Mouse (Mus musculus): ENCODE measurements around the gene Snx29. TPM values are rescaled to one million over a fixed set of nuclear protein-coding genes. Genes with fewer than 3 reads are reported as not detected.

Gene Snx29
- polyA plus RNA-seq, 1 experiment from 2014 or later: 10.0 TPM

GRCm38 (mm10) chr16:11303741-11304140 is 19.0 kb upstream of the Snx29 start:
- no peak overlapping the region for H3K27ac ChIP-seq (ENCODE audit: low read depth, low read length)
- no peaks in the 10 kb centered on the region for H3K36me3 ChIP-seq (ENCODE audit: control insufficient read depth, insufficient read depth, low read length)
- H3K4me2 ChIP-seq: no peak overlapping the region
- H3K27me3 ChIP-seq (ENCODE audit: control insufficient read depth, insufficient read depth, low read length): no peaks in the 10 kb centered on the region
- ATAC-seq (ENCODE audit: low FRiP score): no peak
- H3K4me3 ChIP-seq (ENCODE audit: low read depth, low read length): no peak overlapping the region
- no peak for DNase-seq (ENCODE audit: low spot score, missing footprints)
- H3K9ac ChIP-seq (ENCODE audit: low read length): no peak overlapping the region
- H3K4me1 ChIP-seq (ENCODE audit: control insufficient read depth, insufficient read depth, low read length): no peaks in the 10 kb centered on the region
- H3K9me3 ChIP-seq (ENCODE audit: control insufficient read depth, low read length): no peaks in the 10 kb centered on the region

- WGBS: 90% methylated on average over 2 of the region's 2 CpGs
Observed at GRCm38 (mm10) chr16:11305531-11305930, 17.2 kb upstream of the Snx29 start.

GRCm38 (mm10) chr16:11313512-11313911 is 9.2 kb upstream of the Snx29 start, which contains the start of gene Tnfrsf17:
Gene Tnfrsf17, plus strand, starts transcription at chr16:11313812.
- WGBS: 69% methylated on average over 7 of the region's 7 CpGs
- H3K36me3 ChIP-seq (ENCODE audit: control insufficient read depth, insufficient read depth, low read length): no peaks in the 10 kb centered on the region
- ATAC-seq (ENCODE audit: low FRiP score): no peak

More at GRCm38 (mm10) chr16:11305531-11305930, 17.2 kb upstream of the Snx29 start:
- ATAC-seq (ENCODE audit: low FRiP score): no peak
- Histone ChIP-seq H3K9me3 (ENCODE audit: control insufficient read depth, low read length) (no peaks in the 10 kb centered on the region), H3K4me3 (ENCODE audit: low read depth, low read length) (no peak overlapping the region), H3K4me1 (ENCODE audit: control insufficient read depth, insufficient read depth, low read length) (no peaks in the 10 kb centered on the region), H3K36me3 (ENCODE audit: control insufficient read depth, insufficient read depth, low read length) (no peaks in the 10 kb centered on the region), H3K4me2 (no peak overlapping the region), H3K27me3 (ENCODE audit: control insufficient read depth, insufficient read depth, low read length) (no peaks in the 10 kb centered on the region), H3K27ac (ENCODE audit: low read depth, low read length) (no peak overlapping the region), H3K9ac (ENCODE audit: low read length) (no peak overlapping the region)
- DNase-seq (ENCODE audit: low spot score, missing footprints): no peak

DNA sequence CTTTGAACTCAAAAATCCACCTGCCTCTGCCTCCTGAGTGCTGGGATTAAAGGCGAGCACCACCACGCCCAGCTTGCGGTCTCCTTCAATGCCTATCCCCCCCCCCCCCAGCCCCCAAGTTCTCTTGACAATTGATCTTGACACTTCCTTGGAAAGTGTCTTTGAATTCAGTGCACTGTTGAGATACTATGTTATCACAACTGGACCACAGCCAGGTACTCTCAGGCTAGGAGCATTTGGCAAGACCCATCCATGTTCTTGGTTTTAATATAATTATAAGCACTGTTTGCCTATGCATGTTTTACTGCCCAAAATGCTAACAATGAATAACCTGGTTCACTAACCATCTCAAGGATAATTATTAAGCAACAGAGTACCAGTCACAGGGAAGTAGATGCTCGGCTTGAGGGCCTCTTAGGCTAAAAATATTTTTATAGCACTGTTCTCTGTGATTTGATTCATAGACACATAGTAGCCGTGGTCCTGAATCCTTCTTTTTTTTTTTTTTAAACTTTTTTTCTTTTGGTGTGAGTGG is 6.9 kb upstream of the Snx29 start:
- WGBS: 77% methylated on average over 5 of the region's 5 CpGs
- no peak overlapping the region for H3K4me2 ChIP-seq
- H3K36me3 ChIP-seq (ENCODE audit: control insufficient read depth, insufficient read depth, low read length): no peaks in the 10 kb centered on the region
- H3K27ac ChIP-seq (ENCODE audit: low read depth, low read length): no peak overlapping the region
- H3K9ac ChIP-seq (ENCODE audit: low read length): no peak overlapping the region
- no peaks in the 10 kb centered on the region for H3K9me3 ChIP-seq (ENCODE audit: control insufficient read depth, low read length)
- no peaks in the 10 kb centered on the region for H3K4me1 ChIP-seq (ENCODE audit: control insufficient read depth, insufficient read depth, low read length)
- no peak overlapping the region for H3K4me3 ChIP-seq (ENCODE audit: low read depth, low read length)
- no peaks in the 10 kb centered on the region for H3K27me3 ChIP-seq (ENCODE audit: control insufficient read depth, insufficient read depth, low read length)
- ATAC-seq (ENCODE audit: low FRiP score): no peak
- DNase-seq (ENCODE audit: low spot score, missing footprints): no peak

More at GRCm38 (mm10) chr16:11313512-11313911, 9.2 kb upstream of the Snx29 start, which contains the start of gene Tnfrsf17:
- Histone ChIP-seq H3K27ac (ENCODE audit: low read depth, low read length) (no peak within 1 kb of the TSS), H3K4me3 (ENCODE audit: low read depth, low read length) (no peak within 1 kb of the TSS), H3K4me2 (no peak within 1 kb of the TSS), H3K27me3 (ENCODE audit: control insufficient read depth, insufficient read depth, low read length) (no peaks in the 10 kb centered on the region), H3K9me3 (ENCODE audit: control insufficient read depth, low read length) (no peaks in the 10 kb centered on the region), H3K9ac (ENCODE audit: low read length) (no peak within 1 kb of the TSS), H3K4me1 (ENCODE audit: control insufficient read depth, insufficient read depth, low read length) (no peaks in the 10 kb centered on the region)
- DNase-seq (ENCODE audit: low spot score, missing footprints): no peak

- no peaks in the 10 kb centered on the region for H3K36me3 ChIP-seq (ENCODE audit: control insufficient read depth, insufficient read depth, low read length)
- no peak overlapping the region for H3K9ac ChIP-seq (ENCODE audit: low read length)
- ATAC-seq (ENCODE audit: low FRiP score): no peak
- H3K9me3 ChIP-seq (ENCODE audit: control insufficient read depth, low read length): no peaks in the 10 kb centered on the region
- H3K4me2 ChIP-seq: no peak overlapping the region
- H3K27ac ChIP-seq (ENCODE audit: low read depth, low read length): no peak overlapping the region
- H3K27me3 ChIP-seq (ENCODE audit: control insufficient read depth, insufficient read depth, low read length): no peaks in the 10 kb centered on the region
- H3K4me1 ChIP-seq (ENCODE audit: control insufficient read depth, insufficient read depth, low read length): no peaks in the 10 kb centered on the region
- no peak overlapping the region for H3K4me3 ChIP-seq (ENCODE audit: low read depth, low read length)
- DNase-seq (ENCODE audit: low spot score, missing footprints): no peak
- WGBS: 68% methylated on average over 5 of the region's 5 CpGs
Observed at GRCm38 (mm10) chr16:11316748-11317147, 6.0 kb upstream of the Snx29 start.

- Histone ChIP-seq H3K27ac (ENCODE audit: low read depth, low read length) (no peak overlapping the region), H3K36me3 (ENCODE audit: control insufficient read depth, insufficient read depth, low read length) (no peaks in the 10 kb centered on the region), H3K4me3 (ENCODE audit: low read depth, low read length) (no peak overlapping the region), H3K4me1 (ENCODE audit: control insufficient read depth, insufficient read depth, low read length) (no peaks in the 10 kb centered on the region), H3K9me3 (ENCODE audit: control insufficient read depth, low read length) (no peaks in the 10 kb centered on the region), H3K27me3 (ENCODE audit: control insufficient read depth, insufficient read depth, low read length) (no peaks in the 10 kb centered on the region), H3K4me2 (no peak overlapping the region), H3K9ac (ENCODE audit: low read length) (no peak overlapping the region)
- DNase-seq (ENCODE audit: low spot score, missing footprints) (no peak), ATAC-seq (ENCODE audit: low FRiP score) (no peak)
- 67% methylated on average over 6 of the region's 6 CpGs for WGBS
Observed at GRCm38 (mm10) chr16:11317324-11317723, 5.4 kb upstream of the Snx29 start.

DNA sequence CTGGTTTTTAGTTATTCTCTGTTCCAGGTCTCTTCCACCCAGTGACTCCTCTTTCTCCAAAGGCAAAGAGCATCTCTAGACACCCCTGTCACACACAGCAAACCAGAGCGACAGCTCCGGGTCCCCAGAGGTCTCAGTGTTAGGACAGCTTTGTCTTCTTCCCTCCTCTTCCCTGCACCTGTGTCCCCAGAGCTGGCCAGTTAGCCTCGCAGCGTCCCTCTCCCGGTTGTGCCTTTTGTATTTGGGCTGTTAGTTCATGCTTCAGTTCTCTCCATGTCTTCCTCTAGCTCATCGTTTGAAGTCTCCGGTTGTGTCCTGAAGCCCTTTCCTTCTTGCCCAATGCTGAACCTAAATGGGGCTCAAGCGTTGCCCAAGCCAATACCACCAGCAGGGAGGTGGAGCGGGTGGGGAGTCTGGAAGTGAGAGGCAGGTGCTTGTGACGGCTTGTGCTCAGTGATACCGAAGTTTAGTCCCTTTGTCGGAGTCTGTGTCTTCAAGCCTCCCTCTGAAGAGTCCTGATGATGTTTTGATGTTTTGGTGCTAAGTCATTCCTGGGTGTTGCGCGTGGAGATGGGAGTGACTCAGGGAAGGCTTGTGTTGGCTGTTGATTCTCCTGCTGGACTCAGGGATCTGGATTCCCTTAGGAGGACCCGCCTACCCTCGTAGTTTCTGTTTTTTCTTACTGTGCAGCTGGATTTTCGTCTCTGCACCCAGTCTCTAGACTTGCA is 780 bp downstream of the Snx29 start:
- DNase-seq (ENCODE audit: low spot score, missing footprints): peak; percentile 92

DNA sequence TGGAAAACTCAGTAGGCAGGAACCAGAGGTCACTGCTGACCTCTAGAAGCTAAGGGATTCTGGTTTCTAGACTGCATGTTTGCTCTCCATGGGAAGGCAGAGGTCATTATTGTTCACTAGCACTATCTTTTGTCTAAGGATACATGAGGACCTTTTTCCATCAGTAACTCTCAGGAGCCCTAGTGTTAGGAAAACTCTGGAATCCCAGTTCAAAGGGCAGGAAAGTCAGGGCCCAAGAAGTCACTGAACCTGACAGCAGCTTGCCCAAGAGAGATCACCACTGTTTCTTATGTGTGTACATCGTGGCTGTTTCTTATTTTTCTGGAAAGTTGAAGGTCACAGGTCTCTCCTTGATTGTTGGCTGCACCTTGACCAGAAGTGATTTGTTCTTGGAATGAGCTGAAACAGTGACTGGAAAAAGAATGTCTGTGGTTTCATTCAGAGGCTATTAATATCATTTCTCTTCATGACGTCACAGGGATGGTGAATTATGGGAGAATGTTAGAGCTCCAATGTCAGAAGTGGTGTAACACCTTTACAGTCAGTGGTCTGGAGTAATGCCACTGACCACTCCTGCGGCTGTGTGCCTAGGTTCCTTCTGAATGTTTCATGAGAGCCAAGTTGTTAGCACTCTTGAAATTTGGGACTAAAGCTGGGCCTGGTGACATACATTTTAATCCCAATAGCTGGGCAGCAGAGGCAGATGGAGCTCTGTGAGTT is 7.5 kb downstream of the Snx29 start:
- Histone ChIP-seq H3K4me1 (ENCODE audit: control insufficient read depth, insufficient read depth, low read length) (no peaks in the 10 kb centered on the region), H3K9me3 (ENCODE audit: control insufficient read depth, low read length) (no peaks in the 10 kb centered on the region), H3K36me3 (ENCODE audit: control insufficient read depth, insufficient read depth, low read length) (no peaks in the 10 kb centered on the region), H3K9ac (ENCODE audit: low read length) (no peak overlapping the region), H3K4me3 (ENCODE audit: low read depth, low read length) (no peak overlapping the region), H3K27me3 (ENCODE audit: control insufficient read depth, insufficient read depth, low read length) (no peaks in the 10 kb centered on the region), H3K27ac (ENCODE audit: low read depth, low read length) (no peak overlapping the region), H3K4me2 (no peak overlapping the region)
- ATAC-seq (ENCODE audit: low FRiP score) (no peak), DNase-seq (ENCODE audit: low spot score, missing footprints) (no peak)
- 85% methylated on average over 3 of the region's 3 CpGs for WGBS

More for the DNA sequence above, 780 bp downstream of the Snx29 start:
- peak overlapping the region; percentile 81 for H3K4me2 ChIP-seq
- H3K9me3 ChIP-seq (ENCODE audit: control insufficient read depth, low read length): no peaks in the 10 kb centered on the region
- H3K27ac ChIP-seq (ENCODE audit: low read depth, low read length): peak overlapping the region; percentile 51
- H3K27me3 ChIP-seq (ENCODE audit: control insufficient read depth, insufficient read depth, low read length): no peaks in the 10 kb centered on the region
- H3K9ac ChIP-seq (ENCODE audit: low read length): peak overlapping the region; percentile 83
- H3K4me1 ChIP-seq (ENCODE audit: control insufficient read depth, insufficient read depth, low read length): peaks cover 5% of the 10 kb centered on the region
- no peaks in the 10 kb centered on the region for H3K36me3 ChIP-seq (ENCODE audit: control insufficient read depth, insufficient read depth, low read length)
- WGBS: 5% methylated on average over 17 of the region's 17 CpGs
- ATAC-seq (ENCODE audit: low FRiP score): peak; percentile 45
- H3K4me3 ChIP-seq (ENCODE audit: low read depth, low read length): peak overlapping the region; percentile 83

GRCm38 (mm10) chr16:11331030-11331429 is 8.3 kb downstream of the Snx29 start:
- no peak for ATAC-seq (ENCODE audit: low FRiP score)
- no peaks in the 10 kb centered on the region for H3K36me3 ChIP-seq (ENCODE audit: control insufficient read depth, insufficient read depth, low read length)
- no peak overlapping the region for H3K27ac ChIP-seq (ENCODE audit: low read depth, low read length)
- 75% methylated on average over 1 of the region's 1 CpGs for WGBS
- H3K4me3 ChIP-seq (ENCODE audit: low read depth, low read length): no peak overlapping the region
- no peak overlapping the region for H3K4me2 ChIP-seq
- no peaks in the 10 kb centered on the region for H3K9me3 ChIP-seq (ENCODE audit: control insufficient read depth, low read length)
- DNase-seq (ENCODE audit: low spot score, missing footprints): no peak
- H3K9ac ChIP-seq (ENCODE audit: low read length): no peak overlapping the region
- no peaks in the 10 kb centered on the region for H3K4me1 ChIP-seq (ENCODE audit: control insufficient read depth, insufficient read depth, low read length)
- no peaks in the 10 kb centered on the region for H3K27me3 ChIP-seq (ENCODE audit: control insufficient read depth, insufficient read depth, low read length)
